Mouse (Mus musculus): ENCODE results near the gene Gpr107. TPM values are rescaled to one million over a fixed set of nuclear protein-coding genes. Genes with fewer than 3 reads are reported as not detected.

Gpr107 gene
- polyA plus RNA-seq, 1 experiment from 2014 or later, result 48.3 TPM

DNA sequence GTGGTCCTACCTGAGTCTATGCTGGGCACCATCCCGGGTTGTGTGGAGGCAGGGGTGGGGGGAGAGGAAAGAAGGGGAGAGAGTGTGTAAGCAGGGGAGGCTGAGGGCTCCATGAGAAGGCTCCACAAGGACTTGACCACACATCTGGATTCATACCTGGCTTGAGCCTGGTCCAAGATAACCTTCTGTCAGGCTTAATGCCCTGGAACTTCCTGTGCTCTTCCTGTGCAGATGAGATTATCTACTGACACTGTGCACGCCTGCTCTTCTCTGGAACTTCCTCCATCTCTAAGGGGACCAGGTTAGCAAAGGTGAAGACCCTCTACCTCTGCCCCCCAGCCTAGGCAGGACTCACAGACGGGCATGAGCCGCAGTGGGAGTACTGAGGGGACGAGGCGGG, 96.7 kb downstream of the Gpr107 start:
- 91% methylated on average over 6 of the region's 6 CpGs for WGBS
- no peak overlapping the region for H3K9ac ChIP-seq (ENCODE audit: low read depth, low read length)
- no peaks in the 10 kb centered on the region for H3K9me3 ChIP-seq (ENCODE audit: control insufficient read depth)
- no peaks in the 10 kb centered on the region; the same call in 1 of the 2 replicates for H3K36me3 ChIP-seq (ENCODE audit: control insufficient read depth, insufficient read depth)
- H3K27ac ChIP-seq (ENCODE audit: low read depth, low read length), result no peak overlapping the region
- peaks cover 4% of the 10 kb centered on the region; the same call in 1 of the 2 replicates for H3K27me3 ChIP-seq (replicated peaks; ENCODE audit: control insufficient read depth, insufficient read depth, low read length)
- peaks cover 4% of the 10 kb centered on the region; the same call in 1 of the 2 replicates for H3K4me1 ChIP-seq (replicated peaks; ENCODE audit: control insufficient read depth, insufficient read depth, low read length)
- ATAC-seq, result no peak
- no peak overlapping the region for H3K4me3 ChIP-seq (ENCODE audit: low read depth, low read length)
- no peak overlapping the region for H3K4me2 ChIP-seq (replicated peaks; ENCODE audit: low read depth)
- no peak for TF ChIP-seq CTCF (IDR thresholded peaks at IDR 0.05; ENCODE audit: low read depth)

DNA sequence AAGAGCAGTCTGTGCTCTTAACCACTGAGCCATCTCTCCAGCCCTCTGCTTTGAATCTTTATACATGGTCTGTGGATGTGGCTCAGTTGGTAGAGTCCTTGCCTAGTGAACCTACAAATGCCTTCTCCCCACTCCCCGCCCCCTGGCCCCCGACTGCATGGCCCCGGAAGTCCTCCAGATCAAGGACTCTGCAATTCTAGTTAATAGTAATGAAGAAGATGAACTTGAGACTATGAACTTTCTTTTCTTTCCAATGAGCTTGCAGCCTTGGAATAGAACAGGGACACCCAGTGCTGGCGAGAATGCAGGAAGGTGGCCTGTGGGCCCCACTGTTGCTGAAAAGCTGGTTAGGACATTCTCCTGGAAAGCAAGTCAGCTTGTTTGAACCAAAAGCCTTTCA, 100.1 kb downstream of the Gpr107 start:
- Histone ChIP-seq H3K9ac (ENCODE audit: low read depth, low read length) (no peak overlapping the region), H3K4me1 (replicated peaks; ENCODE audit: control insufficient read depth, insufficient read depth, low read length) (peaks cover 11% of the 10 kb centered on the region; the same call in 1 of the 2 replicates), H3K9me3 (ENCODE audit: control insufficient read depth) (no peaks in the 10 kb centered on the region), H3K4me2 (replicated peaks; ENCODE audit: low read depth) (no peak overlapping the region), H3K36me3 (ENCODE audit: control insufficient read depth, insufficient read depth) (no peaks in the 10 kb centered on the region; the same call in 1 of the 2 replicates), H3K27ac (ENCODE audit: low read depth, low read length) (no peak overlapping the region), H3K27me3 (replicated peaks; ENCODE audit: control insufficient read depth, insufficient read depth, low read length) (no peaks in the 10 kb centered on the region), H3K4me3 (ENCODE audit: low read depth, low read length) (no peak overlapping the region)
- 57% methylated on average over 4 of the region's 4 CpGs for WGBS
- ATAC-seq, result peak; percentile 44
- no peak for TF ChIP-seq CTCF (IDR thresholded peaks at IDR 0.05; ENCODE audit: low read depth)

DNA sequence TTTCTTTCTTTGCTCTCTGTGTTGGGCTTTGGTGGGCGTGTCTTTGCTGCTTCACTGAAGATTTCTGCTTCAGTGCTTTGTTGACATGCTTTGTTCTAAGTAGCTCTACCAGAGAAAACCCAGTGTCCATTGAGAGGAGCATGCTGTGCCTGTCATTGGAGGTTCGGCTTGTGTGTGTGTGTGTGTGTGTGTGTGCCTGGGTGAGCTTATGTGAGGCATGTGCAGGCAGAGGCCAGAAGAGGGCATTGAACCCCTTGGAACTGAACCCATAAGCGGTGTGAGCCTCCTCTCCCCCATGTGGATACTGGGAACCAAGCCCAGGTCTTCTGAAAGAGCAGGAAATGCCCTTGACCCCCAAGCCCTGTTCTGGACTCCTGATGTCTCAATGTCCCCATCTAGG, 101.3 kb downstream of the Gpr107 start:
- no peak for ATAC-seq
- no peak overlapping the region for H3K9ac ChIP-seq (ENCODE audit: low read depth, low read length)
- H3K4me1 ChIP-seq (replicated peaks; ENCODE audit: control insufficient read depth, insufficient read depth, low read length), result peaks cover 13% of the 10 kb centered on the region; the same call in 1 of the 2 replicates
- H3K9me3 ChIP-seq (ENCODE audit: control insufficient read depth), result no peaks in the 10 kb centered on the region
- no peaks in the 10 kb centered on the region; the same call in 1 of the 2 replicates for H3K36me3 ChIP-seq (ENCODE audit: control insufficient read depth, insufficient read depth)
- no peak overlapping the region for H3K4me2 ChIP-seq (replicated peaks; ENCODE audit: low read depth)
- TF ChIP-seq CTCF (IDR thresholded peaks at IDR 0.05; ENCODE audit: low read depth), result 0 out of 2 replicates have a peak, but pooled peaks have one; percentile 7
- H3K27ac ChIP-seq (ENCODE audit: low read depth, low read length), result no peak overlapping the region
- H3K27me3 ChIP-seq (replicated peaks; ENCODE audit: control insufficient read depth, insufficient read depth, low read length), result no peaks in the 10 kb centered on the region
- 79% methylated on average over 3 of the region's 3 CpGs for WGBS
- H3K4me3 ChIP-seq (ENCODE audit: low read depth, low read length), result no peak overlapping the region

GRCm38 (mm10) chr2:31254806-31255205, 102.7 kb downstream of the Gpr107 start:
- 60% methylated on average over 3 of the region's 3 CpGs for WGBS
- no peak overlapping the region for H3K27ac ChIP-seq (ENCODE audit: low read depth, low read length)

GRCm38 (mm10) chr2:31255952-31256938, 104.1 kb downstream of the Gpr107 start:
- H3K9ac ChIP-seq (ENCODE audit: low read depth, low read length), result 0 out of 2 replicates have a peak overlapping the region, but pooled peaks have one; percentile 31

More at GRCm38 (mm10) chr2:31254806-31255205, 102.7 kb downstream of the Gpr107 start:
- Histone ChIP-seq H3K9ac (ENCODE audit: low read depth, low read length) (no peak overlapping the region), H3K4me2 (replicated peaks; ENCODE audit: low read depth) (no peak overlapping the region), H3K4me3 (ENCODE audit: low read depth, low read length) (no peak overlapping the region), H3K9me3 (ENCODE audit: control insufficient read depth) (no peaks in the 10 kb centered on the region), H3K36me3 (ENCODE audit: control insufficient read depth, insufficient read depth) (no peaks in the 10 kb centered on the region; the same call in 1 of the 2 replicates), H3K27me3 (replicated peaks; ENCODE audit: control insufficient read depth, insufficient read depth, low read length) (no peaks in the 10 kb centered on the region), H3K4me1 (replicated peaks; ENCODE audit: control insufficient read depth, insufficient read depth, low read length) (peaks cover 15% of the 10 kb centered on the region; the same call in 1 of the 2 replicates)
- no peak for ATAC-seq
- TF ChIP-seq CTCF (IDR thresholded peaks at IDR 0.05; ENCODE audit: low read depth), result no peak

GRCm38 (mm10) chr2:31257096-31257495, 105.0 kb downstream of the Gpr107 start:
- no peak for ATAC-seq
- H3K27me3 ChIP-seq (replicated peaks; ENCODE audit: control insufficient read depth, insufficient read depth, low read length), result no peaks in the 10 kb centered on the region

More at GRCm38 (mm10) chr2:31255952-31256938, 104.1 kb downstream of the Gpr107 start:
- peak; percentile 67 for ATAC-seq
- Histone ChIP-seq H3K36me3 (ENCODE audit: control insufficient read depth, insufficient read depth) (no peaks in the 10 kb centered on the region), H3K4me3 (ENCODE audit: low read depth, low read length) (no peak overlapping the region), H3K4me2 (replicated peaks; ENCODE audit: low read depth) (peak overlapping the region; percentile 41), H3K9me3 (ENCODE audit: control insufficient read depth) (no peaks in the 10 kb centered on the region), H3K27ac (ENCODE audit: low read depth, low read length) (peak overlapping the region; percentile 54), H3K4me1 (replicated peaks; ENCODE audit: control insufficient read depth, insufficient read depth, low read length) (peaks cover 15% of the 10 kb centered on the region; the same call in 1 of the 2 replicates), H3K27me3 (replicated peaks; ENCODE audit: control insufficient read depth, insufficient read depth, low read length) (no peaks in the 10 kb centered on the region)
- WGBS, result 20% methylated on average over 21 of the region's 21 CpGs
- TF ChIP-seq CTCF (IDR thresholded peaks at IDR 0.05; ENCODE audit: low read depth), result peak; percentile 82

More at GRCm38 (mm10) chr2:31257096-31257495, 105.0 kb downstream of the Gpr107 start:
- TF ChIP-seq CTCF (IDR thresholded peaks at IDR 0.05; ENCODE audit: low read depth), result no peak
- Histone ChIP-seq H3K4me2 (replicated peaks; ENCODE audit: low read depth) (no peak overlapping the region), H3K4me3 (ENCODE audit: low read depth, low read length) (no peak overlapping the region), H3K36me3 (ENCODE audit: control insufficient read depth, insufficient read depth) (no peaks in the 10 kb centered on the region), H3K27ac (ENCODE audit: low read depth, low read length) (no peak overlapping the region), H3K9ac (ENCODE audit: low read depth, low read length) (no peak overlapping the region), H3K4me1 (replicated peaks; ENCODE audit: control insufficient read depth, insufficient read depth, low read length) (peaks cover 15% of the 10 kb centered on the region; the same call in 1 of the 2 replicates), H3K9me3 (ENCODE audit: control insufficient read depth) (no peaks in the 10 kb centered on the region)
- WGBS, result 57% methylated on average over 6 of the region's 6 CpGs

All from intestine, postnatal 0 days (tissue).